ENCODE assay signal across 12 mouse cellular contexts in genomic region chr7:83660273-83660691, GRCm38 (mm10). TPM values are rescaled to one million over a fixed set of nuclear protein-coding genes. Genes with fewer than 3 reads are reported as not detected.
DNase-seq lines count a peak whose midpoint lies in the region; ATAC-seq and TF ChIP-seq lines count a peak whose summit lies in the region.
"Had no signal": no experiment of that assay in that cellular context is flagged by ENCODE, and none has a peak within 500 bp of the region (broad histone marks: within the 10 kb centered on the region; RNA-seq: fewer than 3 reads in every experiment).

No protein-coding gene starts in this region.

- TF ChIP-seq POLR2A in bone marrow macrophage, adult 2 months (IDR thresholded peaks at IDR 0.05; ENCODE audit: borderline replicate concordance, low read depth, low read length): no peak
- no peak for TF ChIP-seq POLR2A in kidney, adult 2 months (IDR thresholded peaks at IDR 0.05; ENCODE audit: low read depth, low read length)

- no peaks in the 10 kb centered on the region for H3K4me1 ChIP-seq in liver, embryonic 14.5 days (replicated peaks; ENCODE audit: control insufficient read depth in 2 of 2, insufficient read depth in 2 of 2, low read length in 1 of 2)
- peaks cover 34% of the 10 kb centered on the region for H3K4me1 ChIP-seq in bone marrow macrophage, adult 2 months (ENCODE audit: control insufficient read depth, insufficient read depth, low read length)
- no peaks in the 10 kb centered on the region for H3K4me1 ChIP-seq in stomach, postnatal 0 days (replicated peaks; ENCODE audit: control insufficient read depth, insufficient read depth)
- no peaks in the 10 kb centered on the region for H3K4me1 ChIP-seq in kidney, adult 2 months (ENCODE audit: control insufficient read depth, insufficient read depth, low read length)

- H3K4me2 ChIP-seq in liver, embryonic 14.5 days (ENCODE audit: low read depth): no peak overlapping the region
- no peak overlapping the region for H3K4me2 ChIP-seq in stomach, postnatal 0 days (replicated peaks; ENCODE audit: low read depth)
- H3K4me2 ChIP-seq: hindbrain, embryonic 14.5 days; lung, embryonic 14.5 days had no signal

- no peak overlapping the region for H3K27ac ChIP-seq in liver, embryonic 14.5 days
- H3K27ac ChIP-seq in bone marrow macrophage, adult 2 months (ENCODE audit: insufficient read depth, low read depth, low read length): peak overlapping the region; percentile 95
- no peak overlapping the region for H3K27ac ChIP-seq in stomach, postnatal 0 days (replicated peaks)
- H3K27ac ChIP-seq in kidney, adult 2 months (ENCODE audit: insufficient read depth, low read depth, low read length): no peak overlapping the region
- H3K27ac ChIP-seq: hindbrain, embryonic 14.5 days had no signal

- no peak overlapping the region for H3K4me3 ChIP-seq in liver, embryonic 14.5 days (ENCODE audit: insufficient read depth in 1 of 2, low read depth in 2 of 2, low read length in 2 of 2)
- H3K4me3 ChIP-seq in bone marrow macrophage, adult 2 months (ENCODE audit: insufficient read depth, low read length): no peak overlapping the region
- no peak overlapping the region for H3K4me3 ChIP-seq in stomach, postnatal 0 days (ENCODE audit: low read depth, low read length)
- no peak overlapping the region for H3K4me3 ChIP-seq in kidney, adult 2 months (ENCODE audit: insufficient read depth, low read depth, low read length)

- DNase-seq in liver, embryonic 14.5 days (ENCODE audit: low read depth in 3 of 3, low spot score in 3 of 3): no peak
- DNase-seq in liver: no peak
- DNase-seq in CD8-positive naive resting alpha-beta T cell, adult 2 months (ENCODE audit: low read depth in 2 of 2, low spot score in 2 of 2): peak; percentile 64 to 73
- DNase-seq in stomach, postnatal 0 days (ENCODE audit: low spot score): no peak
- no peak for DNase-seq in ovary, adult 18-20 months (ENCODE audit: low spot score)
- no peak for DNase-seq in kidney, adult 2 months
- DNase-seq in kidney, adult 11 months: no peak
- DNase-seq: embryo, embryonic 11 days; lung, embryonic 14.5 days had no signal

- ATAC-seq in liver, embryonic 14.5 days (ENCODE audit: insufficient read depth): no peak
- no peak for ATAC-seq in stomach, postnatal 0 days (ENCODE audit: low FRiP score, low TSS enrichment)
- ATAC-seq: midbrain, embryonic 16.5 days had no signal

- H3K9me3 ChIP-seq in liver, embryonic 14.5 days (ENCODE audit: control insufficient read depth, low read length): no peaks in the 10 kb centered on the region
- H3K9me3 ChIP-seq in stomach, postnatal 0 days (ENCODE audit: control insufficient read depth, low read length): no peaks in the 10 kb centered on the region

- TF ChIP-seq EP300 in liver, embryonic 14.5 days (IDR thresholded peaks at IDR 0.05; ENCODE audit: low read depth): no peak
- TF ChIP-seq EP300 in stomach, postnatal 0 days (optimal IDR thresholded peaks at IDR 0.05): no peak

- H3K9ac ChIP-seq in liver, embryonic 14.5 days (replicated peaks): no peak overlapping the region
- no peak overlapping the region for H3K9ac ChIP-seq in stomach, postnatal 0 days (ENCODE audit: low read length)
- H3K9ac ChIP-seq: hindbrain, embryonic 14.5 days; lung, embryonic 14.5 days had no signal

- 0 out of 2 replicates have a peak, but pooled peaks have one; percentile 12 for TF ChIP-seq CTCF in liver, embryonic 14.5 days (IDR thresholded peaks at IDR 0.05; ENCODE audit: low read depth)
- no peak for TF ChIP-seq CTCF in bone marrow macrophage, adult 2 months (IDR thresholded peaks at IDR 0.05; ENCODE audit: low read depth, low read length)
- TF ChIP-seq CTCF in stomach, postnatal 0 days (IDR thresholded peaks at IDR 0.05; ENCODE audit: low read depth): peak; percentile 41; the same call in 1 of the 2 replicates
- TF ChIP-seq CTCF in kidney, adult 2 months (conservative IDR thresholded peaks at IDR 0.05; ENCODE audit: insufficient read depth, insufficient read length, low read depth, low read length): no peak

- no peaks in the 10 kb centered on the region for H3K27me3 ChIP-seq in liver, embryonic 14.5 days (ENCODE audit: control insufficient read depth, insufficient read depth, low read length)
- no peaks in the 10 kb centered on the region for H3K27me3 ChIP-seq in stomach, postnatal 0 days (ENCODE audit: control insufficient read depth, insufficient read depth, low read length)
- H3K27me3 ChIP-seq in kidney, adult 2 months (replicated peaks; ENCODE audit: control insufficient read depth, insufficient read depth, low read length): no peaks in the 10 kb centered on the region

- WGBS in liver, embryonic 14.5 days (ENCODE audit: insufficient replicate concordance): 82% methylated on average over 11 of the region's 11 CpGs
- 92% methylated on average over 11 of the region's 11 CpGs for WGBS in stomach, postnatal 0 days
- 91% methylated on average over 11 of the region's 11 CpGs for WGBS in kidney, adult 2 months

- H3K36me3 ChIP-seq in liver, embryonic 14.5 days (replicated peaks; ENCODE audit: control insufficient read depth, insufficient read depth, low read depth): no peaks in the 10 kb centered on the region
- no peaks in the 10 kb centered on the region for H3K36me3 ChIP-seq in stomach, postnatal 0 days (ENCODE audit: control insufficient read depth, insufficient read depth, low read length)
- H3K36me3 ChIP-seq in kidney, adult 2 months (ENCODE audit: control insufficient read depth, insufficient read depth, low read length): no peaks in the 10 kb centered on the region

RNA-seq across cellular contexts. Expression of gene Stard5, which starts 28.5 kb away (rescaled TPM):
- polyA plus RNA-seq in liver, embryonic 14.5 days (2012; rRNA removed): 4.9 and 5.3 TPM in 2 replicates
- 7.5 and 8.9 TPM in 2 replicates for polyA plus RNA-seq in liver, embryonic 14.5 days (2014; fragmentation: Nextera tagmentation; extraction: Ambion mirVana)
- 37.0 and 41.8 TPM in 2 replicates for polyA plus RNA-seq in bone marrow macrophage, adult 2 months (2012; ENCODE audit: insufficient read depth, insufficient read length, missing spikeins)
- polyA plus RNA-seq in stomach, postnatal 0 days (2015; fragmentation: Nextera tagmentation; extraction: Ambion mirVana): 33.8 and 34.1 TPM in 2 replicates
- 80.0 and 88.2 TPM in 2 replicates for polyA plus RNA-seq in kidney, adult 2 months (2012; rRNA removed)

Comparison
In these comparisons a context has a peak if more than half of its experiments do, and no peak if none do; other contexts are left out.
1. DNase-seq: peak in CD8-positive naive resting alpha-beta T cell, adult 2 months (2 of 2); none in liver, embryonic 14.5 days (0 of 3), liver (single experiment), stomach, postnatal 0 days (single experiment), ovary, adult 18-20 months (single experiment), kidney, adult 2 months (single experiment) and kidney, adult 11 months (single experiment).
2. CTCF ChIP-seq: peak in liver, embryonic 14.5 days (single experiment) and stomach, postnatal 0 days (single experiment); none in bone marrow macrophage, adult 2 months (single experiment) and kidney, adult 2 months (single experiment).